ENCODE assay signal across 14 mouse cellular contexts in genomic region chr19:57028327-57029179, GRCm38 (mm10). TPM values are rescaled to one million over a fixed set of nuclear protein-coding genes. Genes with fewer than 3 reads are reported as not detected.
DNase-seq lines count a peak whose midpoint lies in the region; ATAC-seq and TF ChIP-seq lines count a peak whose summit lies in the region.
"Had no signal": no experiment of that assay in that cellular context is flagged by ENCODE, and none has a peak within 500 bp of the region (broad histone marks: within the 10 kb centered on the region; RNA-seq: fewer than 3 reads in every experiment).

No protein-coding gene starts in this region.

- H3K9me3 ChIP-seq in intestine, postnatal 0 days (ENCODE audit: control insufficient read depth): no peaks in the 10 kb centered on the region
- H3K9me3 ChIP-seq in intestine, embryonic 15.5 days: no peaks in the 10 kb centered on the region
- H3K9me3 ChIP-seq: limb, embryonic 15.5 days had no signal

- no peak overlapping the region for H3K4me2 ChIP-seq in intestine, postnatal 0 days (replicated peaks; ENCODE audit: low read depth)
- no peak overlapping the region for H3K4me2 ChIP-seq in intestine, embryonic 15.5 days (replicated peaks)
- H3K4me2 ChIP-seq: limb, embryonic 15.5 days had no signal

- no peaks in the 10 kb centered on the region for H3K36me3 ChIP-seq in intestine, postnatal 0 days (ENCODE audit: control insufficient read depth, insufficient read depth)
- no peaks in the 10 kb centered on the region for H3K36me3 ChIP-seq in intestine, embryonic 15.5 days
- H3K36me3 ChIP-seq in thymus, adult 2 months (ENCODE audit: control insufficient read depth, insufficient read depth, low read length): peaks cover 6% of the 10 kb centered on the region; the same call in 1 of the 2 replicates
- H3K36me3 ChIP-seq: G1E; limb, embryonic 15.5 days had no signal

- no peak overlapping the region for H3K9ac ChIP-seq in intestine, postnatal 0 days (ENCODE audit: low read depth, low read length)
- no peak overlapping the region for H3K9ac ChIP-seq in intestine, embryonic 15.5 days
- H3K9ac ChIP-seq: limb, embryonic 15.5 days had no signal

- peak; percentile 29 for TF ChIP-seq CTCF in intestine, postnatal 0 days (IDR thresholded peaks at IDR 0.05; ENCODE audit: low read depth)
- TF ChIP-seq CTCF in thymus, adult 2 months (IDR thresholded peaks at IDR 0.05; ENCODE audit: borderline replicate concordance, control insufficient read depth, extremely low read depth, insufficient read depth, low read length, poor library complexity): no peak

- H3K27ac ChIP-seq in intestine, postnatal 0 days (ENCODE audit: low read depth, low read length): no peak overlapping the region
- no peak overlapping the region for H3K27ac ChIP-seq in intestine, embryonic 15.5 days
- no peak overlapping the region for H3K27ac ChIP-seq in thymus, adult 2 months (ENCODE audit: control insufficient read depth, insufficient read depth, low read length)
- H3K27ac ChIP-seq: limb, embryonic 15.5 days had no signal

- H3K4me1 ChIP-seq in intestine, postnatal 0 days (replicated peaks; ENCODE audit: control insufficient read depth, insufficient read depth, low read length): no peaks in the 10 kb centered on the region
- H3K4me1 ChIP-seq in intestine, embryonic 15.5 days (replicated peaks): no peaks in the 10 kb centered on the region
- H3K4me1 ChIP-seq in thymus, adult 2 months (replicated peaks; ENCODE audit: control insufficient read depth, insufficient read depth, low read length): 0 out of 2 replicates have a peak, but pooled peaks cover 3% of the 10 kb centered on the region

- TF ChIP-seq POLR2A in thymus, adult 2 months (IDR thresholded peaks at IDR 0.05; ENCODE audit: control insufficient read depth, extremely low read depth, insufficient read depth, low read length, poor library complexity): no peak

- H3K27me3 ChIP-seq in intestine, postnatal 0 days (replicated peaks; ENCODE audit: control insufficient read depth, insufficient read depth, low read length): no peaks in the 10 kb centered on the region
- no peaks in the 10 kb centered on the region for H3K27me3 ChIP-seq in intestine, embryonic 15.5 days (replicated peaks)
- H3K27me3 ChIP-seq in thymus, adult 2 months (ENCODE audit: control insufficient read depth, insufficient read depth, low read length): no peaks in the 10 kb centered on the region
- H3K27me3 ChIP-seq: limb, embryonic 15.5 days had no signal

- ATAC-seq in intestine, postnatal 0 days: no peak
- ATAC-seq in intestine, embryonic 15.5 days: no peak

- WGBS in intestine, postnatal 0 days: 50% methylated on average over 8 of the region's 8 CpGs
- WGBS in intestine, embryonic 15.5 days: 56% methylated on average over 8 of the region's 8 CpGs
- 79% methylated on average over 8 of the region's 8 CpGs for WGBS in thymus, adult 2 months

- peak; percentile 18 for DNase-seq in CD4-positive helper T cell, adult 2 months (ENCODE audit: low read depth, low spot score)
- DNase-seq in R1 (ENCODE audit: low read depth, low spot score): peak; percentile 24
- peak; percentile 44 for DNase-seq in heart, postnatal 4 days
- no peak for DNase-seq in thymus, adult 2 months
- DNase-seq in natural killer cell, adult 2 months (ENCODE audit: low spot score in 2 of 2): no peak
- no peak for DNase-seq in layer of hippocampus, adult 8-10 months (ENCODE audit: low spot score in 2 of 2)
- DNase-seq: adrenal gland, adult 8-10 months; cerebellum, adult 9-11 months; thymus, postnatal 4 days had no signal

- H3K4me3 ChIP-seq in intestine, postnatal 0 days (ENCODE audit: low read depth, low read length): no peak overlapping the region
- H3K4me3 ChIP-seq in intestine, embryonic 15.5 days (replicated peaks): no peak overlapping the region
- no peak overlapping the region for H3K4me3 ChIP-seq in thymus, adult 2 months (ENCODE audit: control insufficient read depth, insufficient read depth, low read length)
- H3K4me3 ChIP-seq: limb, embryonic 15.5 days had no signal

RNA-seq across cellular contexts. Expression of gene Afap1l2, which starts 20.5 kb away (rescaled TPM):
- 7.1 TPM in 2 replicates for polyA plus RNA-seq in intestine, postnatal 0 days (2015; fragmentation: Nextera tagmentation; extraction: Ambion mirVana)
- 18.3 and 18.4 TPM in 2 replicates for polyA plus RNA-seq in intestine, embryonic 15.5 days (2015; fragmentation: Nextera tagmentation; extraction: Ambion mirVana)
- 10 to 100 TPM; 10.1 to 11.9 TPM for total RNA-seq in heart, postnatal 4 days (2021)
- 4.7 and 5.9 TPM in 2 replicates for polyA plus RNA-seq in thymus, adult 2 months (2012; rRNA removed)
- total RNA-seq in layer of hippocampus, adult 8-10 months (2022): 10 to 100 TPM; 10.1 to 13.6 (median 12.0) TPM
- total RNA-seq: granulocyte monocyte progenitor cell, adult 5-6 weeks had no signal
- polyA plus RNA-seq: G1E had no signal

Comparison
In these comparisons a context has a peak if more than half of its experiments do, and no peak if none do; other contexts are left out.
1. DNase-seq: peak in CD4-positive helper T cell, adult 2 months (single experiment), R1 (single experiment) and heart, postnatal 4 days (single experiment); none in thymus, adult 2 months (single experiment), natural killer cell, adult 2 months (0 of 2) and layer of hippocampus, adult 8-10 months (0 of 2).